Mouse (Mus musculus): ENCODE measurements at regions not wholly inside any gene's neighbourhood (a gene's known extent, or its start where the extent isn't known, plus 50 kb on each side); places are given as distances from the start of the nearest gene placed in this dataset.
"Not testable (repeated sequence)": the region's sequence is repeated elsewhere in the genome, so short reads cannot be mapped to it uniquely, and the experiment has no call there.

GRCm38 (mm10) chr9:11092874-11093273 lies 188.3 kb upstream of the Cntn5 start:
- no peaks in the 10 kb centered on the region for H3K27me3 ChIP-seq (ENCODE audit: control insufficient read depth, insufficient read depth, low read length, poor library complexity, severe bottlenecking)
- DNase-seq (ENCODE audit: low read depth, low spot score), result no peak
- no peaks in the 10 kb centered on the region for H3K36me3 ChIP-seq (ENCODE audit: control insufficient read depth, insufficient read depth, low read length, poor library complexity, severe bottlenecking)

- not testable (repeated sequence) for DNase-seq (ENCODE audit: low read depth, low spot score); H3K27me3 ChIP-seq (ENCODE audit: control insufficient read depth, insufficient read depth, low read length, poor library complexity, severe bottlenecking); H3K36me3 ChIP-seq (ENCODE audit: control insufficient read depth, insufficient read depth, low read length, poor library complexity, severe bottlenecking)
Observed at GRCm38 (mm10) chr9:11067125-11067524, 162.6 kb upstream of the Cntn5 start.

- DNase-seq (ENCODE audit: low read depth, low spot score), result no peak
- no peaks in the 10 kb centered on the region for H3K36me3 ChIP-seq (ENCODE audit: control insufficient read depth, insufficient read depth, low read length, poor library complexity, severe bottlenecking)
- no peaks in the 10 kb centered on the region for H3K27me3 ChIP-seq (ENCODE audit: control insufficient read depth, insufficient read depth, low read length, poor library complexity, severe bottlenecking)
Observed at GRCm38 (mm10) chr9:11062856-11063255, 158.3 kb upstream of the Cntn5 start.
